Mouse (Mus musculus): ENCODE data around the gene Sertad4. TPM values are rescaled to one million over a fixed set of nuclear protein-coding genes. Genes with fewer than 3 reads are reported as not detected.
A peak's percentile ranks its signal among the peaks of the same experiment; 100 is the strongest.

The Sertad4 gene
- 16.6 and 17.3 TPM in 2 replicates for polyA plus RNA-seq (2015; fragmentation: Nextera tagmentation; extraction: Ambion mirVana)

- H3K4me3 ChIP-seq (replicated peaks): peak within 1 kb of the TSS; percentile 57
- peak within 1 kb of the TSS; percentile 80 for H3K9ac ChIP-seq (replicated peaks)
- no peaks in the 10 kb centered on the region for H3K36me3 ChIP-seq
- under 1% methylated on average over 75 of the region's 75 CpGs for WGBS
- peak within 1 kb of the TSS; percentile 95 for H3K27ac ChIP-seq (replicated peaks)
- ATAC-seq (ENCODE audit: low FRiP score): peak; percentile 70
- no peaks in the 10 kb centered on the region; the same call in 1 of the 2 replicates for H3K27me3 ChIP-seq (replicated peaks)
- H3K4me2 ChIP-seq: peak within 1 kb of the TSS; percentile 89
- H3K4me1 ChIP-seq: peaks cover 57% of the 10 kb centered on the region
- H3K9me3 ChIP-seq (replicated peaks): no peaks in the 10 kb centered on the region
Observed at GRCm38 (mm10) chr1:192855474-192856230, at the start of gene Sertad4. Sertad4 (minus strand) TSS chr1:192855756.

- Histone ChIP-seq H3K4me1 (peaks cover 3% of the 10 kb centered on the region; the same call in 1 of the 2 replicates), H3K27ac (replicated peaks) (no peak overlapping the region)
Observed at GRCm38 (mm10) chr1:192901516-192901915, 46.0 kb upstream of the Sertad4 start.

GRCm38 (mm10) chr1:192900913-192901312, 45.4 kb upstream of the Sertad4 start:
- H3K9ac ChIP-seq (replicated peaks): no peak overlapping the region
- H3K27me3 ChIP-seq (replicated peaks): no peaks in the 10 kb centered on the region
- H3K4me2 ChIP-seq: no peak overlapping the region
- 0 out of 2 replicates have a peak, but pooled peaks cover 2% of the 10 kb centered on the region for H3K36me3 ChIP-seq
- H3K4me3 ChIP-seq (replicated peaks): no peak overlapping the region
- WGBS: 45% methylated on average over 3 of the region's 3 CpGs
- no peaks in the 10 kb centered on the region for H3K9me3 ChIP-seq (replicated peaks)
- peaks cover 3% of the 10 kb centered on the region; the same call in 1 of the 2 replicates for H3K4me1 ChIP-seq
- no peak for ATAC-seq (ENCODE audit: low FRiP score)
- H3K27ac ChIP-seq (replicated peaks): no peak overlapping the region

More at GRCm38 (mm10) chr1:192901516-192901915, 46.0 kb upstream of the Sertad4 start:
- no peak overlapping the region for H3K9ac ChIP-seq (replicated peaks)
- 68% methylated on average over 2 of the region's 2 CpGs for WGBS
- ATAC-seq (ENCODE audit: low FRiP score): no peak
- no peak overlapping the region for H3K4me3 ChIP-seq (replicated peaks)
- no peaks in the 10 kb centered on the region for H3K9me3 ChIP-seq (replicated peaks)
- no peak overlapping the region for H3K4me2 ChIP-seq
- no peaks in the 10 kb centered on the region for H3K27me3 ChIP-seq (replicated peaks)
- 0 out of 2 replicates have a peak, but pooled peaks cover 2% of the 10 kb centered on the region for H3K36me3 ChIP-seq

GRCm38 (mm10) chr1:192898742-192899141, 43.2 kb upstream of the Sertad4 start:
- peaks cover 2% of the 10 kb centered on the region; the same call in 1 of the 2 replicates for H3K36me3 ChIP-seq
- no peak overlapping the region for H3K4me2 ChIP-seq
- H3K9me3 ChIP-seq (replicated peaks): no peaks in the 10 kb centered on the region
- H3K9ac ChIP-seq (replicated peaks): no peak overlapping the region
- H3K4me3 ChIP-seq (replicated peaks): no peak overlapping the region
- ATAC-seq (ENCODE audit: low FRiP score): no peak
- 24% methylated on average over 2 of the region's 2 CpGs for WGBS
- peaks cover 3% of the 10 kb centered on the region; the same call in 1 of the 2 replicates for H3K4me1 ChIP-seq
- H3K27me3 ChIP-seq (replicated peaks): no peaks in the 10 kb centered on the region
- no peak overlapping the region for H3K27ac ChIP-seq (replicated peaks)

GRCm38 (mm10) chr1:192897218-192897617, 41.7 kb upstream of the Sertad4 start:
- ATAC-seq (ENCODE audit: low FRiP score): no peak

GRCm38 (mm10) chr1:192896076-192896475, 40.5 kb upstream of the Sertad4 start:
- Histone ChIP-seq H3K27me3 (replicated peaks) (no peaks in the 10 kb centered on the region), H3K4me2 (no peak overlapping the region), H3K4me3 (replicated peaks) (no peak overlapping the region), H3K9me3 (replicated peaks) (no peaks in the 10 kb centered on the region), H3K4me1 (no peaks in the 10 kb centered on the region), H3K27ac (replicated peaks) (no peak overlapping the region), H3K9ac (replicated peaks) (no peak overlapping the region), H3K36me3 (peaks cover 2% of the 10 kb centered on the region; the same call in 1 of the 2 replicates)
- no peak for ATAC-seq (ENCODE audit: low FRiP score)
- 93% methylated on average over 3 of the region's 3 CpGs for WGBS

More at GRCm38 (mm10) chr1:192897218-192897617, 41.7 kb upstream of the Sertad4 start:
- peaks cover 2% of the 10 kb centered on the region; the same call in 1 of the 2 replicates for H3K36me3 ChIP-seq
- H3K4me1 ChIP-seq: peaks cover 3% of the 10 kb centered on the region; the same call in 1 of the 2 replicates
- no peaks in the 10 kb centered on the region for H3K9me3 ChIP-seq (replicated peaks)
- no peak overlapping the region for H3K9ac ChIP-seq (replicated peaks)
- no peak overlapping the region for H3K27ac ChIP-seq (replicated peaks)
- no peak overlapping the region for H3K4me2 ChIP-seq
- H3K27me3 ChIP-seq (replicated peaks): no peaks in the 10 kb centered on the region
- WGBS: 72% methylated on average over 10 of the region's 10 CpGs
- H3K4me3 ChIP-seq (replicated peaks): no peak overlapping the region

- no peaks in the 10 kb centered on the region for H3K9me3 ChIP-seq (replicated peaks)
- no peaks in the 10 kb centered on the region; the same call in 1 of the 2 replicates for H3K36me3 ChIP-seq
- WGBS: 88% methylated on average over 3 of the region's 3 CpGs
- H3K9ac ChIP-seq (replicated peaks): no peak overlapping the region
- ATAC-seq (ENCODE audit: low FRiP score): no peak
- H3K4me1 ChIP-seq: no peaks in the 10 kb centered on the region
- no peaks in the 10 kb centered on the region for H3K27me3 ChIP-seq (replicated peaks)
- H3K4me2 ChIP-seq: no peak overlapping the region
- no peak overlapping the region for H3K27ac ChIP-seq (replicated peaks)
- H3K4me3 ChIP-seq (replicated peaks): no peak overlapping the region
Observed at GRCm38 (mm10) chr1:192890716-192891115, 35.2 kb upstream of the Sertad4 start.

GRCm38 (mm10) chr1:192882617-192883295, 27.2 kb upstream of the Sertad4 start:
- H3K27ac ChIP-seq (replicated peaks): no peak overlapping the region
- H3K4me3 ChIP-seq (replicated peaks): no peak overlapping the region
- no peaks in the 10 kb centered on the region for H3K4me1 ChIP-seq
- no peaks in the 10 kb centered on the region for H3K36me3 ChIP-seq
- H3K27me3 ChIP-seq (replicated peaks): no peaks in the 10 kb centered on the region
- H3K9ac ChIP-seq (replicated peaks): no peak overlapping the region
- ATAC-seq (ENCODE audit: low FRiP score): no peak
- no peak overlapping the region for H3K4me2 ChIP-seq
- H3K9me3 ChIP-seq (replicated peaks): no peaks in the 10 kb centered on the region
- 55% methylated on average over 2 of the region's 2 CpGs for WGBS

- Histone ChIP-seq H3K4me2 (no peak overlapping the region), H3K4me1 (no peaks in the 10 kb centered on the region), H3K36me3 (no peaks in the 10 kb centered on the region), H3K27me3 (replicated peaks) (no peaks in the 10 kb centered on the region), H3K4me3 (replicated peaks) (no peak overlapping the region), H3K9ac (replicated peaks) (no peak overlapping the region), H3K9me3 (replicated peaks) (no peaks in the 10 kb centered on the region), H3K27ac (replicated peaks) (no peak overlapping the region)
- ATAC-seq (ENCODE audit: low FRiP score): no peak
- 83% methylated on average over 4 of the region's 4 CpGs for WGBS
Observed at GRCm38 (mm10) chr1:192880130-192880529, 24.6 kb upstream of the Sertad4 start.

- Histone ChIP-seq H3K9ac (replicated peaks) (no peak overlapping the region), H3K27me3 (replicated peaks) (no peaks in the 10 kb centered on the region), H3K36me3 (no peaks in the 10 kb centered on the region), H3K9me3 (replicated peaks) (no peaks in the 10 kb centered on the region), H3K27ac (replicated peaks) (no peak overlapping the region), H3K4me2 (no peak overlapping the region), H3K4me3 (replicated peaks) (no peak overlapping the region), H3K4me1 (no peaks in the 10 kb centered on the region)
- WGBS: 88% methylated on average over 7 of the region's 7 CpGs
- no peak for ATAC-seq (ENCODE audit: low FRiP score)
Observed at GRCm38 (mm10) chr1:192879086-192879580, 23.6 kb upstream of the Sertad4 start.

GRCm38 (mm10) chr1:192872841-192873240, 17.3 kb upstream of the Sertad4 start:
- Histone ChIP-seq H3K36me3 (no peaks in the 10 kb centered on the region), H3K4me2 (no peak overlapping the region), H3K4me3 (replicated peaks) (no peak overlapping the region), H3K9ac (replicated peaks) (no peak overlapping the region), H3K9me3 (replicated peaks) (no peaks in the 10 kb centered on the region), H3K4me1 (no peaks in the 10 kb centered on the region), H3K27me3 (replicated peaks) (no peaks in the 10 kb centered on the region), H3K27ac (replicated peaks) (no peak overlapping the region)
- ATAC-seq (ENCODE audit: low FRiP score): no peak
- WGBS: 46% methylated on average over 5 of the region's 5 CpGs

Data from neural tube, embryonic 15.5 days (tissue).